Mouse (Mus musculus): ENCODE measurements around the gene Adamts2. TPM values are rescaled to one million over a fixed set of nuclear protein-coding genes. Genes with fewer than 3 reads are reported as not detected.

Adamts2 gene
- polyA plus RNA-seq, 1 experiment = 2.9 TPM

GRCm38 (mm10) chr11:50648143-50648807 is 46.4 kb downstream of the Adamts2 start:
- H3K27me3 ChIP-seq (ENCODE audit: control insufficient read depth, insufficient read depth, insufficient read length) = no peaks in the 10 kb centered on the region
- no peak overlapping the region for H3ac ChIP-seq (ENCODE audit: control insufficient read depth, insufficient read length, low read depth)
- no peak for TF ChIP-seq CEBPB (IDR thresholded peaks at IDR 0.05; ENCODE audit: low read depth)
- no peak for TF ChIP-seq FOSL1 (IDR thresholded peaks at IDR 0.05; ENCODE audit: insufficient read depth, low read length, poor library complexity, severe bottlenecking)
- no peak for TF ChIP-seq MYOD1 (IDR thresholded peaks at IDR 0.05; ENCODE audit: control insufficient read depth, insufficient read length, low read depth)
- H3K36me3 ChIP-seq (ENCODE audit: control insufficient read depth, insufficient read depth) = no peaks in the 10 kb centered on the region
- H3K79me3 ChIP-seq (ENCODE audit: low read depth) = no peaks in the 10 kb centered on the region
- H3K79me2 ChIP-seq (ENCODE audit: control insufficient read depth, insufficient read depth) = no peaks in the 10 kb centered on the region
- H3K4me3 ChIP-seq (ENCODE audit: insufficient read depth, poor library complexity, severe bottlenecking) = no peak overlapping the region

DNA sequence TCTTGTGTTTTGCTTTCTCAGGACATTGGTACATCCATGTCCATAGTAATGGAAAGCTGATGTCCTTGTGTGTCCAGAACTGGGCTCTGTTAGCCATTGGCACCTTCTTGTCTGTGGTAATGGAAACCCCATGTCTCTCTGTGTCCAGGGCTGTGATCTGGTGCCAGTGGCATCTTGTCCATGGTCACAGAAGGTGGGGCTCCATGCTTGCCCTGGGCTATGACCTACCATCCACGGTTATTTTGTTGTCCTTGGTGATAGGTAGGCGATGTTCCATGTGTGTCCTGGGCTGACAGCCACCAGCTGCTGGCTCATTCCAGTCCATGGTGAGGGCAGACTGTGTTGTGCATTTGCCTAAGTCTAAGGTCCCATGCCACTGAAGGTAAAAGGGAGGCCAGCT is 48.2 kb downstream of the Adamts2 start:
- Histone ChIP-seq H3K79me2 (ENCODE audit: control insufficient read depth, insufficient read depth) (no peaks in the 10 kb centered on the region), H3K79me3 (ENCODE audit: low read depth) (no peaks in the 10 kb centered on the region), H3K4me3 (ENCODE audit: insufficient read depth, poor library complexity, severe bottlenecking) (no peak overlapping the region), H3K27me3 (ENCODE audit: control insufficient read depth, insufficient read depth, insufficient read length) (no peaks in the 10 kb centered on the region), H3K36me3 (ENCODE audit: control insufficient read depth, insufficient read depth) (no peaks in the 10 kb centered on the region), H3ac (ENCODE audit: control insufficient read depth, insufficient read length, low read depth) (no peak overlapping the region)
- TF ChIP-seq CTCF (IDR thresholded peaks at IDR 0.05; ENCODE audit: control insufficient read depth, insufficient read depth, insufficient read length) = no peak
- TF ChIP-seq MAX (IDR thresholded peaks at IDR 0.05) = no peak
- TF ChIP-seq CEBPB (IDR thresholded peaks at IDR 0.05; ENCODE audit: low read depth) = no peak
- TF ChIP-seq MYOG (IDR thresholded peaks at IDR 0.05; ENCODE audit: control insufficient read depth, extremely low read depth, insufficient read length) = no peak
- TF ChIP-seq FOSL1 (IDR thresholded peaks at IDR 0.05; ENCODE audit: insufficient read depth, low read length, poor library complexity, severe bottlenecking) = no peak
- no peak for TF ChIP-seq MYOD1 (IDR thresholded peaks at IDR 0.05; ENCODE audit: control insufficient read depth, insufficient read length, low read depth)
- TF ChIP-seq USF1 (IDR thresholded peaks at IDR 0.05; ENCODE audit: low read depth) = no peak

GRCm38 (mm10) chr11:50653746-50654431 is 52.0 kb downstream of the Adamts2 start:
- Histone ChIP-seq H3K79me2 (ENCODE audit: control insufficient read depth, insufficient read depth) (no peaks in the 10 kb centered on the region), H3K36me3 (ENCODE audit: control insufficient read depth, insufficient read depth) (no peaks in the 10 kb centered on the region), H3K79me3 (ENCODE audit: low read depth) (no peaks in the 10 kb centered on the region), H3K27me3 (ENCODE audit: control insufficient read depth, insufficient read depth, insufficient read length) (no peaks in the 10 kb centered on the region), H3ac (ENCODE audit: control insufficient read depth, insufficient read length, low read depth) (no peak overlapping the region), H3K4me3 (ENCODE audit: insufficient read depth, poor library complexity, severe bottlenecking) (no peak overlapping the region)
- TF ChIP-seq CTCF (IDR thresholded peaks at IDR 0.05; ENCODE audit: control insufficient read depth, insufficient read depth, insufficient read length) = no peak

GRCm38 (mm10) chr11:50658826-50659225 is 56.9 kb downstream of the Adamts2 start:
- Histone ChIP-seq H3K79me3 (ENCODE audit: low read depth) (no peaks in the 10 kb centered on the region), H3K36me3 (ENCODE audit: control insufficient read depth, insufficient read depth) (no peaks in the 10 kb centered on the region), H3K27me3 (ENCODE audit: control insufficient read depth, insufficient read depth, insufficient read length) (no peaks in the 10 kb centered on the region), H3K4me3 (ENCODE audit: insufficient read depth, poor library complexity, severe bottlenecking) (no peak overlapping the region), H3K79me2 (ENCODE audit: control insufficient read depth, insufficient read depth) (no peaks in the 10 kb centered on the region), H3ac (ENCODE audit: control insufficient read depth, insufficient read length, low read depth) (no peak overlapping the region)
- TF ChIP-seq MAX (IDR thresholded peaks at IDR 0.05) (no peak), MYOD1 (IDR thresholded peaks at IDR 0.05; ENCODE audit: control insufficient read depth, insufficient read length, low read depth) (no peak), FOSL1 (IDR thresholded peaks at IDR 0.05; ENCODE audit: insufficient read depth, low read length, poor library complexity, severe bottlenecking) (no peak), CTCF (IDR thresholded peaks at IDR 0.05; ENCODE audit: control insufficient read depth, insufficient read depth, insufficient read length) (no peak), USF1 (IDR thresholded peaks at IDR 0.05; ENCODE audit: low read depth) (no peak), MYOG (IDR thresholded peaks at IDR 0.05; ENCODE audit: control insufficient read depth, extremely low read depth, insufficient read length) (no peak), CEBPB (IDR thresholded peaks at IDR 0.05; ENCODE audit: low read depth) (no peak)

DNA sequence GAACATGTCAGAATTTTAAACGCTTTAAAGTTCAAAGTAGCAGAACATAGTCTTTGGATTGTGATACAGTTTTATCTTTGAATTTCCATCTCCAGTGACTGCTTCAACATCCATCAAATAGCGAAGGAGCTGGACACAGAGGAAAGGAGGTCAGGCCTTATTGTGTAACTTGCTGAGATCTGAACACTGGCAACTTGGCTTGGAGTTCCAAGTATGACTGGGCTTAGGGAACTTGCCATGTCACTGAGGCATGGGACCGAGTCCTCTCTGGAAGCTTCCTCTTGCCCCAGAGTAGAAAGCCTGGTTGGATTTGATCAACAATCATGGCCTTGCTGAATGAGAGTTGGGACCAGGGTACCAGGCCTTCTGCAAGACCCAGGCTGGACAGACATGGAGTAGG is 60.3 kb downstream of the Adamts2 start:
- no peak for TF ChIP-seq CEBPB (IDR thresholded peaks at IDR 0.05; ENCODE audit: low read depth)
- TF ChIP-seq USF1 (IDR thresholded peaks at IDR 0.05; ENCODE audit: low read depth) = no peak
- TF ChIP-seq MYOG (IDR thresholded peaks at IDR 0.05; ENCODE audit: control insufficient read depth, extremely low read depth, insufficient read length) = no peak
- no peak for TF ChIP-seq FOSL1 (IDR thresholded peaks at IDR 0.05; ENCODE audit: insufficient read depth, low read length, poor library complexity, severe bottlenecking)
- no peak for TF ChIP-seq MAX (IDR thresholded peaks at IDR 0.05)
- no peak for TF ChIP-seq MYOD1 (IDR thresholded peaks at IDR 0.05; ENCODE audit: control insufficient read depth, insufficient read length, low read depth)
- no peak for TF ChIP-seq CTCF (IDR thresholded peaks at IDR 0.05; ENCODE audit: control insufficient read depth, insufficient read depth, insufficient read length)
- no peak overlapping the region for H3K4me3 ChIP-seq (ENCODE audit: insufficient read depth, poor library complexity, severe bottlenecking)
- H3ac ChIP-seq (ENCODE audit: control insufficient read depth, insufficient read length, low read depth) = no peak overlapping the region
- H3K79me3 ChIP-seq (ENCODE audit: low read depth) = no peaks in the 10 kb centered on the region
- H3K79me2 ChIP-seq (ENCODE audit: control insufficient read depth, insufficient read depth) = no peaks in the 10 kb centered on the region
- H3K27me3 ChIP-seq (ENCODE audit: control insufficient read depth, insufficient read depth, insufficient read length) = no peaks in the 10 kb centered on the region
- H3K36me3 ChIP-seq (ENCODE audit: control insufficient read depth, insufficient read depth) = no peaks in the 10 kb centered on the region

GRCm38 (mm10) chr11:50664826-50665225 is 62.9 kb downstream of the Adamts2 start:
- Histone ChIP-seq H3K27me3 (ENCODE audit: control insufficient read depth, insufficient read depth, insufficient read length) (no peaks in the 10 kb centered on the region), H3K79me2 (ENCODE audit: control insufficient read depth, insufficient read depth) (no peaks in the 10 kb centered on the region), H3ac (ENCODE audit: control insufficient read depth, insufficient read length, low read depth) (no peak overlapping the region), H3K36me3 (ENCODE audit: control insufficient read depth, insufficient read depth) (no peaks in the 10 kb centered on the region), H3K4me3 (ENCODE audit: insufficient read depth, poor library complexity, severe bottlenecking) (no peak overlapping the region), H3K79me3 (ENCODE audit: low read depth) (no peaks in the 10 kb centered on the region)
- TF ChIP-seq MYOD1 (IDR thresholded peaks at IDR 0.05; ENCODE audit: control insufficient read depth, insufficient read length, low read depth) (no peak), CEBPB (IDR thresholded peaks at IDR 0.05; ENCODE audit: low read depth) (no peak), CTCF (IDR thresholded peaks at IDR 0.05; ENCODE audit: control insufficient read depth, insufficient read depth, insufficient read length) (no peak), MYOG (IDR thresholded peaks at IDR 0.05; ENCODE audit: control insufficient read depth, extremely low read depth, insufficient read length) (no peak), MAX (IDR thresholded peaks at IDR 0.05) (no peak), FOSL1 (IDR thresholded peaks at IDR 0.05; ENCODE audit: insufficient read depth, low read length, poor library complexity, severe bottlenecking) (no peak), USF1 (IDR thresholded peaks at IDR 0.05; ENCODE audit: low read depth) (no peak)

All from C2C12 (cell line).